Mouse (Mus musculus) forebrain, embryonic 11.5 days (tissue): Measurements from ENCODE around the gene Scn3a. TPM values are rescaled to one million over a fixed set of nuclear protein-coding genes. Genes with fewer than 3 reads are reported as not detected.

Source experiments
- ATAC-seq: fragments of 200-750 bp; cut with Nextera tagmentation; replicated peaks from 2 replicates; pipeline ENCODE4 v1.8.0; 2017; ENCODE audit warnings: moderate TSS enrichment; ENCODE audit not compliant: low FRiP score
- DNase-seq: peaks from one replicate; pipeline ENCODE4 v3.0.0-alpha.2; 2017; ENCODE audit warnings: low spot score
- H3K27ac ChIP-seq: fragments of 300-500 bp; sonication (generic); 2 replicates; pipeline ENCODE4 v1.5.1; 2014; ENCODE audit warnings: low read depth, low read length
- H3K27me3 ChIP-seq: fragments of 300-500 bp; sonication (generic); 2 replicates; pipeline ENCODE4 v1.6.1; 2014; ENCODE audit warnings: mild to moderate bottlenecking, low read length, mixed read lengths; ENCODE audit not compliant: control insufficient read depth, insufficient read depth
- H3K36me3 ChIP-seq: fragments of 300-500 bp; sonication (generic); 2 replicates; pipeline ENCODE4 v1.6.1; 2014; ENCODE audit warnings: mild to moderate bottlenecking, low read length, moderate library complexity, mixed read lengths; ENCODE audit not compliant: control insufficient read depth, insufficient read depth
- H3K4me1 ChIP-seq: fragments of 300-500 bp; sonication (generic); replicated peaks from 2 replicates; pipeline ENCODE4 v1.6.1; 2014; ENCODE audit warnings: low read length, mixed read lengths; ENCODE audit not compliant: control insufficient read depth, insufficient read depth
- H3K4me2 ChIP-seq: fragments of 300-500 bp; sonication (generic); 2 replicates; pipeline ENCODE4 v1.6.1; 2014; ENCODE audit warnings: low read depth, mild to moderate bottlenecking, low read length, moderate library complexity, mixed read lengths; ENCODE audit not compliant: severe bottlenecking
- H3K4me3 ChIP-seq: fragments of 300-500 bp; sonication (generic); 2 replicates; pipeline ENCODE4 v1.5.1; 2014; ENCODE audit warnings: low read depth, low read length
- H3K9ac ChIP-seq: fragments of 300-500 bp; sonication (generic); 2 replicates; pipeline ENCODE4 v1.6.1; 2014; ENCODE audit warnings: low read length
- H3K9me3 ChIP-seq: fragments of 300-500 bp; sonication (generic); 2 replicates; pipeline ENCODE4 v1.6.1; 2016; ENCODE audit warnings: low read length, mixed read lengths; ENCODE audit not compliant: control insufficient read depth
- WGBS: fragments of 180-500 bp; shearing (Covaris S2); extraction: QIAGEN DNeasy Blood & Tissue Kit; methylation state at CpG from one replicate; pipeline ENCODE4 v1.1.7; 2014; 5-methylcytosine and 5-hydroxymethylcytosine counted together
- polyA plus RNA-seq: library from polyadenylated mRNA; unstranded; fragments of >200 nt; fragmentation: Nextera tagmentation; extraction: Ambion mirVana; gene quantifications from 2 replicates; pipeline ENCODE4 v1.2.1, GENCODE M21; 2014

The Scn3a gene
- polyA plus RNA-seq, 1 experiment from 2014 or later: 19.8 TPM

GRCm38 (mm10) chr2:65436917-65437316 lies 130.5 kb downstream of the Scn3a start:
- ATAC-seq: no peak
- Histone ChIP-seq H3K9ac (no peak overlapping the region), H3K27ac (no peak overlapping the region), H3K36me3 (no peaks in the 10 kb centered on the region), H3K4me2 (no peak overlapping the region), H3K27me3 (no peaks in the 10 kb centered on the region), H3K4me1 (no peaks in the 10 kb centered on the region), H3K9me3 (no peaks in the 10 kb centered on the region), H3K4me3 (no peak overlapping the region)
- no peak for DNase-seq
- 80% methylated on average over 1 of the region's 1 CpGs for WGBS

GRCm38 (mm10) chr2:65423501-65423900 lies 143.9 kb downstream of the Scn3a start:
- Histone ChIP-seq H3K27ac (no peak overlapping the region), H3K4me3 (no peak overlapping the region), H3K27me3 (no peaks in the 10 kb centered on the region), H3K36me3 (no peaks in the 10 kb centered on the region), H3K4me2 (no peak overlapping the region), H3K4me1 (no peaks in the 10 kb centered on the region), H3K9ac (no peak overlapping the region), H3K9me3 (no peaks in the 10 kb centered on the region)
- no peak for ATAC-seq
- 71% methylated on average over 5 of the region's 5 CpGs for WGBS
- no peak for DNase-seq

DNA sequence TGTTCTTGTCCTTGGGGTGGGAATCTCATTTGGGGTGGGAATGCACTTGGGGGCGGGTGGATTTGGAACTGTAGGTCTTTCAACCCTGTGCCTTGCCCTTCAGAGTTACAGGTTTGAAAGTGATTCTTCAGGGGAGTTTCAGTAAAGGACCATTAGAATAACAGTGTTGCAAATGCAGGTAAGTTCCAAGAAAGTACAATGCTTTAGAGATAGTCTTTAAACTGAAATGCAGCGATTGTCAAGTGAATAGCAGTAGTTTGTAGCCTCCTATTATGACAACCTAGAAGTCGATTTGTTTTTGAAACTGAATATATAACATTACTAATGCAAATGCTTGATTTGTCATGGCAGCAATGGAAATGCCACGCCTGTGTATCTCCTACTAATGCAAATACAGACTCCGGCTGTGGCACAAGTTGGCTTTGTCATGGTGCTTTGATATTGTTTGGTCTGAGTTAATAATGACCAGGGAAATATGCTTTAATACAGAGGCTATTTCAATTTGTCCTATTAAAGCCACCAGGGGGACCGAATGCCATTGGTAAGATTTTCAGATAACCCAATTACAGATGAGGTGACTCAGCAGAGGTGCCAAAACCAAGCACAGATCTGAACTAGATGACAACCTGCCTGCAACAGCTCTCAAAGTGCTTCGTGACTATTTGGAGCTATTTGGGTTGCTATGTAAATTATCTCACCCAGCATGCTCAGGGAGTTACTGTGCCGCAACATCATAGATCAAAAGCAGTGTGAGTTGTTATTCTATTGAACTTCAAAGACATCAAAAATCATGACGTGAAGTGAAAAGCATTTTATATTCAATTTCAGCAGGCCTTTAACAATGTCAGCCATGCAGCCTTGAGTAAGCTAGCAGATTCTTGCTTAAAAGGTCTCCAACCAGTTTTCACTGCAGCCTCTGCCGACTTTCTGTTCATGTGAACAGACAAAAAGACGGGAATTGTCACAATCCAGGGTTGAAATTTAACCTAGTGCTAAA lies 145.9 kb downstream of the Scn3a start:
- Histone ChIP-seq H3K36me3 (no peaks in the 10 kb centered on the region), H3K4me2 (no peak overlapping the region), H3K4me1 (no peaks in the 10 kb centered on the region), H3K4me3 (no peak overlapping the region), H3K27me3 (no peaks in the 10 kb centered on the region), H3K9me3 (peaks cover 3% of the 10 kb centered on the region; the same call in 1 of the 2 replicates), H3K9ac (no peak overlapping the region), H3K27ac (no peak overlapping the region)
- ATAC-seq: no peak
- WGBS: 76% methylated on average over 11 of the region's 11 CpGs
- DNase-seq: no peak

GRCm38 (mm10) chr2:65418608-65419007 lies 148.8 kb downstream of the Scn3a start:
- no peak for ATAC-seq
- Histone ChIP-seq H3K4me1 (no peaks in the 10 kb centered on the region), H3K4me3 (no peak overlapping the region), H3K9ac (no peak overlapping the region), H3K9me3 (peaks cover 3% of the 10 kb centered on the region; the same call in 1 of the 2 replicates), H3K27me3 (no peaks in the 10 kb centered on the region), H3K4me2 (no peak overlapping the region), H3K27ac (no peak overlapping the region), H3K36me3 (no peaks in the 10 kb centered on the region)
- 86% methylated on average over 1 of the region's 1 CpGs for WGBS
- no peak for DNase-seq

DNA sequence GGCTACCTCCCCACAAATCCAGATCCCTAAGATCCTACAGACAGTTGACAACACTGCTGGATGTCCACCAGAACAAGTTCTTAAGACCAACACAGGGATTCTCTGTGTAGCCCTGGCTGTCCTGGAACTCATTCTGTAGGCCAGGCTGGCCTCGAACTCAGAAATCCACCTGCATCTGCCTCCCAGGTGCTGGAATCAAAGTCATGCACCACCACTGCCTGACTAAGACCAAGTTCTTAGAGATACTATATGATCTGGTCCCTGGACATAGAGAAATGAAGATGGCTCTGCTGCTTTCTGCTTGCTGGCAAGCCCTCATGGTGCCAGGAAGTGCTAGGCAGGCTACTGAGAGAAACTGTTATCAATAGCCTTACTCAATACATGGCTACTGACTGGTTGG lies 150.9 kb downstream of the Scn3a start:
- peaks cover 3% of the 10 kb centered on the region; the same call in 1 of the 2 replicates for H3K9me3 ChIP-seq
- no peak overlapping the region for H3K9ac ChIP-seq
- no peak overlapping the region for H3K4me2 ChIP-seq
- ATAC-seq (no peak), DNase-seq (no peak)
- H3K4me1 ChIP-seq: no peaks in the 10 kb centered on the region
- no peaks in the 10 kb centered on the region for H3K36me3 ChIP-seq
- no peak overlapping the region for H3K4me3 ChIP-seq
- no peaks in the 10 kb centered on the region for H3K27me3 ChIP-seq
- WGBS: 100% methylated on average over 1 of the region's 1 CpGs
- no peak overlapping the region for H3K27ac ChIP-seq

GRCm38 (mm10) chr2:65415294-65415693 lies 152.1 kb downstream of the Scn3a start:
- no peaks in the 10 kb centered on the region for H3K36me3 ChIP-seq
- H3K9ac ChIP-seq: no peak overlapping the region
- H3K4me1 ChIP-seq: no peaks in the 10 kb centered on the region
- no peaks in the 10 kb centered on the region for H3K27me3 ChIP-seq
- no peak overlapping the region; the same call in 1 of the 2 replicates for H3K4me2 ChIP-seq
- H3K9me3 ChIP-seq: peaks cover 3% of the 10 kb centered on the region; the same call in 1 of the 2 replicates
- peak overlapping the region; percentile 63; the same call in 1 of the 2 replicates for H3K27ac ChIP-seq
- no peak for DNase-seq
- WGBS: 2% methylated on average over 2 of the region's 2 CpGs
- ATAC-seq: peak; percentile 40
- H3K4me3 ChIP-seq: no peak overlapping the region; the same call in 1 of the 2 replicates

- 4% methylated on average over 6 of the region's 6 CpGs for WGBS
- no peak overlapping the region for H3K9ac ChIP-seq
These were observed 152.6 kb downstream of the Scn3a start for GRCm38 (mm10) chr2:65414806-65415281.

GRCm38 (mm10) chr2:65414237-65414636 lies 153.2 kb downstream of the Scn3a start:
- Histone ChIP-seq H3K27ac (peak overlapping the region; percentile 63), H3K4me2 (peak overlapping the region; percentile 64), H3K4me1 (no peaks in the 10 kb centered on the region), H3K9me3 (peaks cover 3% of the 10 kb centered on the region; the same call in 1 of the 2 replicates), H3K4me3 (peak overlapping the region; percentile 22; the same call in 1 of the 2 replicates), H3K36me3 (no peaks in the 10 kb centered on the region), H3K27me3 (no peaks in the 10 kb centered on the region), H3K9ac (peak overlapping the region; percentile 60; the same call in 1 of the 2 replicates)
- DNase-seq (peak; percentile 88), ATAC-seq (peak; percentile 93)
- WGBS: under 1% methylated on average over 7 of the region's 7 CpGs

More at GRCm38 (mm10) chr2:65414806-65415281, 152.6 kb downstream of the Scn3a start:
- no peaks in the 10 kb centered on the region for H3K27me3 ChIP-seq
- peaks cover 3% of the 10 kb centered on the region; the same call in 1 of the 2 replicates for H3K9me3 ChIP-seq
- DNase-seq (peak; percentile 74), ATAC-seq (peak; percentile 87)
- peak overlapping the region; percentile 64 for H3K4me2 ChIP-seq
- no peaks in the 10 kb centered on the region for H3K36me3 ChIP-seq
- H3K27ac ChIP-seq: peak overlapping the region; percentile 63
- no peak overlapping the region; the same call in 1 of the 2 replicates for H3K4me3 ChIP-seq
- no peaks in the 10 kb centered on the region for H3K4me1 ChIP-seq
